Mouse (Mus musculus): ENCODE measurements around the gene Ube3c. TPM values are rescaled to one million over a fixed set of nuclear protein-coding genes. Genes with fewer than 3 reads are reported as not detected.

Ube3c gene
- polyA plus RNA-seq, 1 experiment from 2014 or later: 17.4 TPM

- Histone ChIP-seq H3K27me3 (ENCODE audit: poor library complexity, severe bottlenecking) (no peaks in the 10 kb centered on the region), H3K27ac (no peak overlapping the region), H3K4me1 (no peaks in the 10 kb centered on the region), H3K9me3 (no peaks in the 10 kb centered on the region), H3K36me3 (replicated peaks) (no peaks in the 10 kb centered on the region), H3K4me3 (no peak overlapping the region)
- no peak for DNase-seq (ENCODE audit: extremely low spot score, low spot score)
- 69% methylated on average over 7 of the region's 7 CpGs for WGBS
Measured at GRCm38 (mm10) chr5:29688352-29688751, 119.3 kb downstream of the Ube3c start.

DNA sequence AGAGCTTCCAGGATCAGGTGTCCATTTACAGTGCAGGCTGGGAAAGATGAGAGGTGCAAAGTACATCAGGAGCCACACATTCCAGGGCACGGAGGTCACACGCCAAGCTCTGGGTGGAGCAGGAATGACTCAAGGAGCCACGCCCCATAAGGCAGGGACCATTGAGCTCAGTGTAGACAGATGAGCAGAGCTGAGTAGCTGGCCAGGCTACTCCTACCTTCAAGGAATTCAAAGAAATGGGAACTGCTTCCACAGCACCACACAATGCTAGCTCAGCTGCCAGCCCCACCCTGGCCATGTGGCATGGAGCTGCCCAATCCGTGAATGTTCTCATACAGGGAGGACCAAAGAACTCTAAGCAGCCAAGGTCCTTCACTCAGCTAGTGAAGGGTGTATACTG is 129.5 kb downstream of the Ube3c start:
- no peak overlapping the region for H3K27ac ChIP-seq
- H3K27me3 ChIP-seq (ENCODE audit: poor library complexity, severe bottlenecking): no peaks in the 10 kb centered on the region
- H3K4me1 ChIP-seq: no peaks in the 10 kb centered on the region
- H3K36me3 ChIP-seq (replicated peaks): no peaks in the 10 kb centered on the region
- WGBS: 83% methylated on average over 4 of the region's 4 CpGs
- DNase-seq (ENCODE audit: extremely low spot score, low spot score): no peak
- no peak overlapping the region for H3K4me3 ChIP-seq
- 0 out of 2 replicates have a peak, but pooled peaks cover 2% of the 10 kb centered on the region for H3K9me3 ChIP-seq

DNA sequence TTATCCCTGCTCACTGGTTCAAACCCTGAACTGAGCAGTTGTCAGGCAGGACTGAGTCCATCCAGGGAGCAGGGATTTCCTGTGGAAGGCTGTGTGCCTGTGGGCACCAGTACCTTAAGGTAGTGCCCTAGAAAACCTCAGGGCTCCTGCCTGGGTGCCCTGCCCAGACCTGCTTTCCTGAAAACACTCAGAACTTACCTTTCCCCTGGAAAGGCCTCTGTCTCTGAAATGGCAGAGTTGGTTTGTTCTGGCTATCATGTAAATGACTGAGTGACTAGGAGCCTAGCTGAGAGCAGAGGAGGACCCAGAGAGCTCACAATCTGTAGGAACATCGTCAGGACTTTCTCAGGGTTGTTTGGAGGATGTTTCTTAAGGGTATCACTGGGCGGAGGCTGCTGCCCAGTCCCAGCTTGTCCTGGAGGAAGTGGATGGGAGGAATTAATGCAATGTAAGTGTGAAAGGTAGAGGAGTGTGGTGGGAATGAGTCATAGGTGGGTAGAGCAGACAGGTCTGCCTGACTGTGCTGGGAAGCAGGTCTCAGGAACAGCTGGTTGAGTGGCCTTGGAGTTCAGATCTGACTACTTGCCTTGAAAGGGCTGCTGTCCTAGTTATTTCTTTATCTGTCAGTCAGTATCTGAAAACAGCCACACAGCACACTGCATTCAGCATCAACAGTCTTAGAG is 130.6 kb downstream of the Ube3c start:
- H3K4me3 ChIP-seq: no peak overlapping the region
- 78% methylated on average over 2 of the region's 2 CpGs for WGBS
- no peak overlapping the region for H3K27ac ChIP-seq
- H3K4me1 ChIP-seq: no peaks in the 10 kb centered on the region
- no peaks in the 10 kb centered on the region for H3K27me3 ChIP-seq (ENCODE audit: poor library complexity, severe bottlenecking)
- no peak for DNase-seq (ENCODE audit: extremely low spot score, low spot score)
- H3K9me3 ChIP-seq: 0 out of 2 replicates have a peak, but pooled peaks cover 2% of the 10 kb centered on the region
- H3K36me3 ChIP-seq (replicated peaks): no peaks in the 10 kb centered on the region

DNA sequence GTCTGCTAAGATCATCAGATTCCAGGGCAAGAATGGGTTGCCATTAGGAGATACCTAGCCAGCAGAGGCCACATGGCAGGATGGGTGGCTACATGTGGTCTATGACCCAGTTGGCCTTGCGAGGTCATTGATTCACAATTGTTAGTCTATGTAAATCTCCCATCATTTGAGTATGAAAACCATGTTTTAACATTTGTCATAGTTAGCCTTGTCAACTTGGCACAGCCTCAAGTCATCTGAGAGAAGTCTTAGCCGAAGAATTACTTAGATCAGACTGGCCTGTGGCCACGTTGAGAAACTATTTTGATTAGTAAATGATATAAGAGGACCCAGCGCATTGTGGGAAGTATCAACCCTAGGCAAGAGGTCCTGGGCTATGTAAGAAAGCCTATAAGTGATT is 138.2 kb downstream of the Ube3c start:
- Histone ChIP-seq H3K4me3 (no peak overlapping the region), H3K4me1 (peaks cover 5% of the 10 kb centered on the region), H3K27me3 (ENCODE audit: poor library complexity, severe bottlenecking) (no peaks in the 10 kb centered on the region), H3K36me3 (replicated peaks) (no peaks in the 10 kb centered on the region), H3K9me3 (no peaks in the 10 kb centered on the region), H3K27ac (no peak overlapping the region)
- DNase-seq (ENCODE audit: extremely low spot score, low spot score): no peak
- 94% methylated on average over 4 of the region's 4 CpGs for WGBS

- Histone ChIP-seq H3K9me3 (no peaks in the 10 kb centered on the region), H3K4me3 (no peak overlapping the region), H3K4me1 (peaks cover 5% of the 10 kb centered on the region), H3K36me3 (replicated peaks) (no peaks in the 10 kb centered on the region), H3K27me3 (ENCODE audit: poor library complexity, severe bottlenecking) (no peaks in the 10 kb centered on the region), H3K27ac (no peak overlapping the region)
- DNase-seq (ENCODE audit: extremely low spot score, low spot score): no peak
- 40% methylated on average over 5 of the region's 5 CpGs for WGBS
Measured at GRCm38 (mm10) chr5:29708258-29708657, 139.2 kb downstream of the Ube3c start.

GRCm38 (mm10) chr5:29711631-29712030 is 142.6 kb downstream of the Ube3c start:
- Histone ChIP-seq H3K9me3 (no peaks in the 10 kb centered on the region), H3K27me3 (ENCODE audit: poor library complexity, severe bottlenecking) (no peaks in the 10 kb centered on the region), H3K4me1 (peaks cover 5% of the 10 kb centered on the region), H3K4me3 (no peak overlapping the region), H3K27ac (no peak overlapping the region), H3K36me3 (replicated peaks) (no peaks in the 10 kb centered on the region)
- no peak for DNase-seq (ENCODE audit: extremely low spot score, low spot score)

GRCm38 (mm10) chr5:29712906-29713305 is 143.9 kb downstream of the Ube3c start:
- no peak overlapping the region for H3K27ac ChIP-seq
- no peaks in the 10 kb centered on the region for H3K9me3 ChIP-seq
- H3K36me3 ChIP-seq (replicated peaks): no peaks in the 10 kb centered on the region
- DNase-seq (ENCODE audit: extremely low spot score, low spot score): no peak
- no peaks in the 10 kb centered on the region for H3K27me3 ChIP-seq (ENCODE audit: poor library complexity, severe bottlenecking)
- H3K4me3 ChIP-seq: no peak overlapping the region
- WGBS: 59% methylated on average over 1 of the region's 1 CpGs
- H3K4me1 ChIP-seq: peaks cover 5% of the 10 kb centered on the region

- Histone ChIP-seq H3K4me3 (no peak overlapping the region), H3K27ac (no peak overlapping the region), H3K9me3 (peaks cover 3% of the 10 kb centered on the region; the same call in 1 of the 2 replicates), H3K36me3 (replicated peaks) (no peaks in the 10 kb centered on the region), H3K4me1 (no peaks in the 10 kb centered on the region), H3K27me3 (ENCODE audit: poor library complexity, severe bottlenecking) (no peaks in the 10 kb centered on the region)
- no peak for DNase-seq (ENCODE audit: extremely low spot score, low spot score)
- WGBS: 28% methylated on average over 1 of the region's 1 CpGs
Measured at GRCm38 (mm10) chr5:29721159-29721558, 152.1 kb downstream of the Ube3c start.

DNA sequence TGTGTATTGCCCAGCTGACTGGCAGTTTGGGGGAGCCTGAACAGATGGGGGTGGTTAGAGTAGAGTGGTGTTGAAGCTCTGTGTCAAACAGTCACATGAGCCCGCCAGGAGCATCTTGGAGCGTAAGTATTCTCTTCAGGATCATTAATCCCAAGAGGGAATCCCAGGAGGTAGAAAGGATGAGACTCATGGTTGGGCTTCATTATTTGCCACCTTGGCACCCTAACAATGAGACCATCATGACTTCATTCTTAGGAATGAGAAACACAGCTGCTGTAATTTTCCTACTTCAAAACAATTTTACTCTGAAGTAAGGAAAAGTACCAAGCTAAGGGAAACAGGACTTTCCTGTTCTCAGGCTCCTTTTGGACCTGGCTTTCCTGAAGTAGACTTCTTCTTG is 156.3 kb downstream of the Ube3c start:
- Histone ChIP-seq H3K9me3 (peaks cover 3% of the 10 kb centered on the region; the same call in 1 of the 2 replicates), H3K27ac (no peak overlapping the region), H3K4me1 (no peaks in the 10 kb centered on the region), H3K4me3 (no peak overlapping the region), H3K27me3 (ENCODE audit: poor library complexity, severe bottlenecking) (no peaks in the 10 kb centered on the region), H3K36me3 (replicated peaks) (no peaks in the 10 kb centered on the region)
- DNase-seq (ENCODE audit: extremely low spot score, low spot score): no peak
- WGBS: 91% methylated on average over 2 of the region's 2 CpGs

Other genes with a start within 250 kb of the Ube3c start
- 9.1 and 9.7 TPM in 2 replicates for gene Lmbr1, start 190.9 kb upstream of the Ube3c start, polyA plus RNA-seq (2016; fragmentation: Nextera tagmentation; extraction: Ambion mirVana)
- gene Nom1, start 134.6 kb upstream of the Ube3c start, polyA plus RNA-seq (2016; fragmentation: Nextera tagmentation; extraction: Ambion mirVana): 35.1 and 40.6 TPM in 2 replicates
- not detected in 2 replicates for gene Mnx1, start 90.8 kb upstream of the Ube3c start, polyA plus RNA-seq (2016; fragmentation: Nextera tagmentation; extraction: Ambion mirVana)
- gene Dnajb6, start 166.4 kb downstream of the Ube3c start, polyA plus RNA-seq (2016; fragmentation: Nextera tagmentation; extraction: Ambion mirVana): 175 and 181 TPM in 2 replicates
- gene Gm5129, start 166.7 kb downstream of the Ube3c start, polyA plus RNA-seq (2016; fragmentation: Nextera tagmentation; extraction: Ambion mirVana): not detected in 2 replicates